Mouse (Mus musculus) stomach, postnatal 0 days (tissue): ENCODE measurements at regions not wholly inside any gene's neighbourhood (a gene's known extent, or its start where the extent isn't known, plus 50 kb on each side); places are given as distances from the start of the nearest gene placed in this dataset.

Source experiments
- ATAC-seq: fragments of 200-750 bp; cut with Nextera tagmentation; 2 replicates; pipeline ENCODE4 v1.8.0; 2017; ENCODE audit not compliant: low FRiP score, low TSS enrichment
- DNase-seq: peaks from one replicate; pipeline ENCODE4 v3.0.0-alpha.2; 2016; ENCODE audit warnings: low spot score
- H3K27ac ChIP-seq: fragments of 300-500 bp; sonication (generic); replicated peaks from 2 replicates; pipeline ENCODE4 v1.5.1; 2014; ENCODE audit warnings: mild to moderate bottlenecking, control low read depth
- H3K27me3 ChIP-seq: fragments of 300-500 bp; sonication (generic); 2 replicates; pipeline ENCODE4 v1.6.1; 2014; ENCODE audit warnings: low read length; ENCODE audit not compliant: control insufficient read depth, insufficient read depth
- H3K36me3 ChIP-seq: fragments of 300-500 bp; sonication (generic); 2 replicates; pipeline ENCODE4 v1.6.1; 2014; ENCODE audit warnings: low read length, mixed read lengths; ENCODE audit not compliant: control insufficient read depth, insufficient read depth
- H3K4me1 ChIP-seq: fragments of 300-500 bp; sonication (generic); replicated peaks from 2 replicates; pipeline ENCODE4 v1.6.1; 2014; ENCODE audit warnings: antibody characterized with exemption; ENCODE audit not compliant: control insufficient read depth, insufficient read depth
- H3K4me2 ChIP-seq: fragments of 300-500 bp; sonication (generic); replicated peaks from 2 replicates; pipeline ENCODE4 v1.6.1; 2014; ENCODE audit warnings: low read depth, mild to moderate bottlenecking, control low read depth, moderate library complexity
- H3K4me3 ChIP-seq: fragments of 300-500 bp; sonication (generic); 2 replicates; pipeline ENCODE4 v1.5.1; 2014; ENCODE audit warnings: low read depth, low read length, control low read depth
- H3K9ac ChIP-seq: fragments of 300-500 bp; sonication (generic); 2 replicates; pipeline ENCODE4 v1.6.1; 2014; ENCODE audit warnings: mild to moderate bottlenecking, low read length, control low read depth, mixed read lengths
- H3K9me3 ChIP-seq: fragments of 300-500 bp; sonication (generic); 2 replicates; pipeline ENCODE4 v1.6.1; 2016; ENCODE audit warnings: low read length; ENCODE audit not compliant: control insufficient read depth
- CTCF ChIP-seq: IDR thresholded peaks from 2 replicates; pipeline ENCODE4 v1.5.1; 2016; ENCODE audit warnings: antibody characterized with exemption, low read depth, mild to moderate bottlenecking, moderate library complexity
- EP300 ChIP-seq: optimal IDR thresholded peaks from 2 replicates; pipeline ENCODE3; 2016; ENCODE audit warnings: antibody characterized with exemption
- whole genome bisulfite sequencing: fragments of 180-500 bp; shearing (Covaris S2); extraction: QIAGEN DNeasy Blood & Tissue Kit; methylation state at CpG from one replicate; pipeline ENCODE4 v1.1.7; 2014; 5-methylcytosine and 5-hydroxymethylcytosine counted together

DNA sequence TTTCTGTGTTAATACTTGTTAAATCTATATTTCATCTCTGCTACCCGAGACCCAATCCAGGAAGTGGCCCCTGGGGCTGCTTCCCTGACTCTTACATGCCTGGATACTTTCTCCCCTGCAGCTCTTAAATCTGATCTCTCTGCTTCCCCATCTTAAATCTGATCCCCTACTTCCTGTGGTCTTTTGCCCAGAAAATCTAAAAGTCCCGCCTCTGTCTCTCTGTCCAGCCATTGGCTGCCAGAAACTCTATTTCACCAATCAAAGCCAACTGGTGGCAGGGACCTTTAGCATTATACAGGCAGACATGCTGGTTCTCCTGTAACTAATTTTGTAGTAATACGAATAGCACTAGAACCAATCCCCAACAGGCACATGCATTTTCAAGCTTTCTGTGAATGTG is 59.0 kb upstream of the Ccdc91 start:
- Histone ChIP-seq H3K36me3 (no peaks in the 10 kb centered on the region), H3K4me1 (no peaks in the 10 kb centered on the region), H3K9me3 (no peaks in the 10 kb centered on the region), H3K4me3 (no peak overlapping the region), H3K9ac (no peak overlapping the region), H3K27me3 (no peaks in the 10 kb centered on the region), H3K4me2 (no peak overlapping the region), H3K27ac (no peak overlapping the region)
- WGBS, result 41% methylated on average over 3 of the region's 3 CpGs
- ATAC-seq (no peak), DNase-seq (no peak)
- TF ChIP-seq EP300, result no peak
- no peak for TF ChIP-seq CTCF

DNA sequence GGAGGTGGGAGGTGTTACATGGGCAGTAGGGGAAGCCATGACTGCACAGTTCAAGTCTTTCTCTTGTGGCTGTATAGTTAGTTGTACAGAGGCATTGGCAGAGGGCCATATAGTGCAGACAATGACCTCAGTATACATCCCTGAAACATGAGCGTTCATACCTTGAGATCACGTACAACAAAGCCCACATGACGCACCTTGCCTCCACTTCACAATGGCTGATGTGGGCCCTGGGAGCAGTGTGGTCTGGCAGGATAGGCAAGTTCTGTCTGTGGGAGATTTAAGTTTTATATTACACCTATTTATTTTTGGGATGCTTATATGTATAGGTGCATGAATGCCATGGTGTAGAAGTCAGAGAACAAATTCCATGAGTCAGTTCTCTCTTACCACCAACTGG is 61.9 kb upstream of the Ccdc91 start:
- no peak overlapping the region for H3K27ac ChIP-seq
- WGBS, result 81% methylated on average over 3 of the region's 3 CpGs
- no peak for DNase-seq
- no peak; the same call in 1 of the 2 replicates for ATAC-seq
- H3K9me3 ChIP-seq, result no peaks in the 10 kb centered on the region
- no peaks in the 10 kb centered on the region for H3K4me1 ChIP-seq
- no peak overlapping the region for H3K9ac ChIP-seq
- H3K27me3 ChIP-seq, result no peaks in the 10 kb centered on the region
- no peak overlapping the region for H3K4me3 ChIP-seq
- no peak overlapping the region for H3K4me2 ChIP-seq
- TF ChIP-seq EP300, result no peak
- no peak for TF ChIP-seq CTCF
- H3K36me3 ChIP-seq, result no peaks in the 10 kb centered on the region

DNA sequence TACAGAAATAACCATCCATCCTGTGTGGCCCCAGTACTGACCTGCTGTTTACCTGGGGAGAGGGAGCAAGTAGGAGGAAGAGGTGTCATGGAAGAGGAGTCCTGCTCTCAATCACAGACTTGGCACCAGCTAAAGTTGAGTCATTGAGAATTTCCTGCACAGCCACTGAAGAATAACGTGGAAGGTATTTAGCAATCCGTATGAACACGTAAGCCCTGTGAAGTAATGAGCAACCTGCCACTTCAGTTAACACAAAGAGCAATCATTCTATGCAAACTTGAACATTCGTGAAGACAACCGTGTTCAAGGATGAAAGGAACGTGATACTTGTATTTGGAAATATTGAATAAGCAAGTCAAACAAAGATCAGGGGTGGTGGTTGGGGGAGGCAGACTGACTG is 77.6 kb upstream of the Ccdc91 start:
- H3K9ac ChIP-seq, result no peak overlapping the region
- no peaks in the 10 kb centered on the region for H3K9me3 ChIP-seq
- TF ChIP-seq EP300 (no peak), CTCF (no peak)
- DNase-seq, result no peak
- no peak for ATAC-seq
- H3K36me3 ChIP-seq, result no peaks in the 10 kb centered on the region
- no peak overlapping the region for H3K4me2 ChIP-seq
- no peak overlapping the region for H3K4me3 ChIP-seq
- no peak overlapping the region for H3K27ac ChIP-seq
- WGBS, result 37% methylated on average over 6 of the region's 6 CpGs
- no peaks in the 10 kb centered on the region for H3K27me3 ChIP-seq
- no peaks in the 10 kb centered on the region for H3K4me1 ChIP-seq

DNA sequence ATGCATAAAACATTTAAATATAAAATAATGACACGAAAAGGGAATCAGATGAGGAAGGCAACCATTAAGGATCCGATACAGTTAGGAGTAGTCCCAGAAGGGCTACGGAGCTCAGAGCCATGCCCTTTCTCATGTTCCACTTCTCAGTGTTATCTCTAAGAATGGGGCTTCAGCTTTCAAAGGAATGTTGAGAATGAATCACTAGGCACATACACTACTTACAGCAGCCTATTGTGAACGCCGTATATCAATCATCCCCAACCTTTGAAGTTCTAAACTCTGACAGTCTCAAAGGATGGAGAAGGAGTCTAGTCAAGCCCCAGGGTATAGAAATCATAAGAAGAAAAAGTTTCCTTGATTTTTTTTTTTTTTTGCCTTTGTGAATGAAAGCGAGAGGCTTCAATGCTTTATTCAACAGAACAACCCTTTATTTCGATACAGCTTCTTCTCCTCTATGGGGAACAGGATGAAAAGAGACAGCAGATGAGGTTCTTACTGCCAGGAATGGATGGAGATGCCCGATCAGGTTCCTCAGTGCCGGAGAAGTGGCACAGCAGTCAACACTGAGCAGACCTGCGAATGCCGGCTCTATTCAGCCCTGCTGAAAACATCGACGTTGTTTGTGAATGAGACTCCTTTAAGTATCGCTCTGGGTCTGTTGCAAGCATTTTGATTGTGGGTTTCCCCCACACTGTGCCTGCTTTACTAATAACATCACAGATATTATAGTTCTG is 84.0 kb upstream of the Ccdc91 start:
- Histone ChIP-seq H3K4me1 (no peaks in the 10 kb centered on the region), H3K9ac (no peak overlapping the region), H3K4me2 (no peak overlapping the region), H3K4me3 (no peak overlapping the region), H3K9me3 (no peaks in the 10 kb centered on the region), H3K27me3 (no peaks in the 10 kb centered on the region), H3K27ac (no peak overlapping the region), H3K36me3 (no peaks in the 10 kb centered on the region)
- WGBS, result 46% methylated on average over 14 of the region's 14 CpGs
- ATAC-seq (no peak), DNase-seq (no peak)
- no peak for TF ChIP-seq EP300
- no peak for TF ChIP-seq CTCF

DNA sequence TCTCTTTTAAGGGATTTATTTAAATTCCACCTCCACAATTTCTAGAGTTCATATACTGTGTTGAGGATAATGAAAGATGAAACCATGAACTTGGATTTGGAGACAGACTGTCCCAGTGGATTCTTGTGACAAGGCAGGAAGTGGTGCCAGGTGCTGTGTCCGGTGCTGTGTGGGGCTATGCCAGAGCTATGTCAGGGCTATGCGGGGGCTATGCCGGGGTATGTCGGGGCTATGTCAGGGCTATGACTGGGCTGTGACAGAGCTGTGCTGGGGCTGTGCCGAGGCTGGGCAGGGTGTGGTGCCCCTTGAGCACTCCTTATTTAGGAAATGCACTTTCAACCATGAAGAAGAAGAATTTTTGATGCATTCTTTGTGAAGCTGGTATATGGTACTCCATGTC is 85.1 kb upstream of the Ccdc91 start:
- no peak overlapping the region for H3K27ac ChIP-seq
- H3K9me3 ChIP-seq, result no peaks in the 10 kb centered on the region
- ATAC-seq (no peak), DNase-seq (no peak)
- no peak overlapping the region for H3K9ac ChIP-seq
- no peaks in the 10 kb centered on the region for H3K4me1 ChIP-seq
- H3K27me3 ChIP-seq, result no peaks in the 10 kb centered on the region
- H3K4me2 ChIP-seq, result no peak overlapping the region
- WGBS, result 71% methylated on average over 5 of the region's 5 CpGs
- H3K4me3 ChIP-seq, result no peak overlapping the region
- TF ChIP-seq EP300, result no peak
- no peak for TF ChIP-seq CTCF
- H3K36me3 ChIP-seq, result no peaks in the 10 kb centered on the region

DNA sequence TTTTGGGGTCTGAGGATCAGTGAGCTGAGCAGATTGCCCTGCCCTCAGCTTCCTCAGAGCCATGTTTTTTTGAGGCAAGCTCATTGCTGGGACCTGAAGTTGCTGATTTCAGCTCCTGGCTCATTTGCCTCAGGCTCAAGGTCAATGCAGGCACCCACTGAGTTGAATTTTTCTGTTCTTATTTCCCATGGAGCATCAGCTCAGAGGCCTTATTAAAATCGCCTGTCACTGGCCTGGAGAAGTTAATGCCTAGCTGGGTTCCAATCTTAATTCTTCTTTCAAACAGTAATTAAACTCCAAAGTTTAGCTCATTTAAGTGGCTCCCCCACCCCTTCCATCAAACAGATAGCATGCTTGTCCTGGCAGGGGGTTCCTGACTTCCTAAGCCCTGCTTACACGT is 86.9 kb upstream of the Ccdc91 start:
- Histone ChIP-seq H3K4me1 (no peaks in the 10 kb centered on the region), H3K9ac (no peak overlapping the region), H3K4me2 (no peak overlapping the region), H3K4me3 (no peak overlapping the region), H3K9me3 (no peaks in the 10 kb centered on the region), H3K27me3 (no peaks in the 10 kb centered on the region), H3K27ac (no peak overlapping the region), H3K36me3 (no peaks in the 10 kb centered on the region)
- TF ChIP-seq EP300, result no peak
- TF ChIP-seq CTCF, result no peak
- DNase-seq (no peak), ATAC-seq (no peak)
- 36% methylated on average over 2 of the region's 2 CpGs for WGBS
